Mouse (Mus musculus) limb, embryonic 12.5 days (tissue): Measurements from ENCODE around the gene Styxl1. TPM values are rescaled to one million over a fixed set of nuclear protein-coding genes. Genes with fewer than 3 reads are reported as not detected.
A peak's percentile ranks its signal among the peaks of the same experiment; 100 is the strongest.

Experiments used
- ATAC-seq: fragments of 200-750 bp; cut with Nextera tagmentation; 2 replicates; pipeline ENCODE4 v1.8.0; 2017; ENCODE audit warnings: low read depth, moderate TSS enrichment; ENCODE audit not compliant: insufficient number of reproducible peaks, insufficient read depth, low FRiP score, low TSS enrichment
- H3K27ac ChIP-seq: fragments of 300-500 bp; sonication (generic); 2 replicates; pipeline ENCODE4 v1.5.1; 2016; ENCODE audit warnings: mild to moderate bottlenecking, moderate library complexity
- H3K27me3 ChIP-seq: fragments of 300-500 bp; sonication (generic); 2 replicates; pipeline ENCODE4 v1.6.1; 2016; ENCODE audit warnings: mild to moderate bottlenecking, moderate library complexity
- H3K36me3 ChIP-seq: fragments of 300-500 bp; sonication (generic); 2 replicates; pipeline ENCODE4 v1.6.1; 2016; ENCODE audit warnings: mild to moderate bottlenecking, moderate library complexity
- H3K4me1 ChIP-seq: fragments of 300-500 bp; sonication (generic); replicated peaks from 2 replicates; pipeline ENCODE4 v1.6.1; 2016
- H3K4me2 ChIP-seq: fragments of 300-500 bp; sonication (generic); 2 replicates; pipeline ENCODE4 v1.6.1; 2016; ENCODE audit warnings: mild to moderate bottlenecking, moderate library complexity
- H3K4me3 ChIP-seq: fragments of 300-500 bp; sonication (generic); replicated peaks from 2 replicates; pipeline ENCODE4 v1.5.1; 2016; ENCODE audit warnings: mild to moderate bottlenecking
- H3K9ac ChIP-seq: fragments of 300-500 bp; sonication (generic); replicated peaks from 2 replicates; pipeline ENCODE4 v1.6.1; 2016; ENCODE audit warnings: mild to moderate bottlenecking, moderate library complexity
- H3K9me3 ChIP-seq: fragments of 300-500 bp; sonication (generic); 2 replicates; pipeline ENCODE4 v1.6.1; 2016; ENCODE audit warnings: mild to moderate bottlenecking, moderate library complexity
- WGBS: fragments of 180-500 bp; shearing (Covaris S2); methylation state at CpG from one replicate; pipeline ENCODE4 v1.1.7; 2016; 5-methylcytosine and 5-hydroxymethylcytosine counted together
- polyA plus RNA-seq: library from polyadenylated mRNA; unstranded; fragments of >200 nt; fragmentation: Nextera tagmentation; extraction: Ambion mirVana; gene quantifications from 2 replicates; pipeline ENCODE4 v1.2.1, GENCODE M21; 2016

Gene Styxl1
- polyA plus RNA-seq, 1 experiment from 2014 or later: not detected

DNA sequence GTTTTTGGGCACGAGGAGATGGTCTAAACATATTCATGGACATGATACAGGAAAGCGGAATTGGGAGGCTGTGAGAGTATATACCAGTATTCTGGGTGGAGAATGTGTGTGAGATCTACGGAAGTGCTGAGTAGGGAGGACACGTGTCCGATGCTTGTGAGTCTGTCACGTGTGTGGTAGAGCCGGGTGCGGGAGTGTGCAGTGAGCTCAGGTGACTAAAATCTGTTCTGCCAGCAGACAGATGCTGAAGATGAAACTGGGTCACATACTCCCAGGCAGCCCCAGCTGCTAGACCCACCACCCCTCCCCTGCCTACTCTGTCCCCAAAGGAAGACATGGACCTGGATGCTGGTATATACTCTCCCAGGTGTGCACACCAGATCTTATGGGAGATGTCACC lies 24.5 kb upstream of the Styxl1 start:
- H3K36me3 ChIP-seq: no peaks in the 10 kb centered on the region
- H3K4me1 ChIP-seq: peaks cover 20% of the 10 kb centered on the region
- H3K9ac ChIP-seq: no peak overlapping the region
- no peak for ATAC-seq
- no peak overlapping the region for H3K27ac ChIP-seq
- peaks cover 14% of the 10 kb centered on the region for H3K27me3 ChIP-seq
- H3K9me3 ChIP-seq: no peaks in the 10 kb centered on the region
- 90% methylated on average over 8 of the region's 8 CpGs for WGBS
- no peak overlapping the region for H3K4me3 ChIP-seq
- no peak overlapping the region for H3K4me2 ChIP-seq

DNA sequence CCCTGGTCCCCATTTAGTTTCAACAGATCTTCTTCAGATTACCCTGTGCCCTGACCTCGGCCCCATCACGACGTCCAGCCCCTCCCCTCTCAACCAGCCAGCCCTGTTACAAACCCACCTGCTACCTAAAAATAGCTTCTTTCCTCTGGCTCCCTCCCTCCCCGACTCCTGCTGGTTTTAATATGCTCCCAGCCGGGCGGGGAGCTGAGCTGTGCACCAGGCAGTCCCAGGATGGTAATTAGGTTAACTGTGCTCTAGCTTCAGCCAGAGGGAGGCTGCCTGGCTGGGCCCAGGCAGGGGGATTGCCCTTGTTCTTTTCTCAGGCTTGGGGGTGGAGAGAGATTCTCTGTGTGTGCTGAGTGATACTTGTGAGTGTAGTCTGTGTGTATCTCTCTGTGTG lies 22.7 kb upstream of the Styxl1 start:
- H3K4me2 ChIP-seq: 0 out of 2 replicates have a peak overlapping the region, but pooled peaks have one; percentile 4
- 3% methylated on average over 6 of the region's 6 CpGs for WGBS

DNA sequence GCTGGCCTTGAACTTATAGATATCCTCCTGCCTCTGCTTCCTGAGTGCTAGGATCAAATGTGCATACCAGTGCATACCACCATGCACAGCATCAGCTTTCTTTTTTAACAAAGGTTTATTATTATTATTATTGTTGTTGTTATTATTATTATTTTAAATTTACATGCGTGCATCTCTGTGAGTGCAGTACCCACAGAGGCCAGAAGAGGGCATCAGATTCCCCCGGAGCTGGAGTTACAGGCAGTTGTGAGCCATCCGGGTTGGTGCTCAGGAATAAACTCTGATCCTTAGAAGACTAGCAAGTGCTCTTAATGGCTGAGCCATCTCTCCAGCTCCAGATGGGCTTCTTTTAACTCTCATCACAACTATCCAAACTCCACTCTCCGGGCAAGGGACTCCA lies 21.6 kb upstream of the Styxl1 start:
- peaks cover 14% of the 10 kb centered on the region for H3K27me3 ChIP-seq
- H3K27ac ChIP-seq: no peak overlapping the region
- H3K9ac ChIP-seq: no peak overlapping the region
- no peak overlapping the region for H3K4me3 ChIP-seq
- ATAC-seq: no peak
- no peak overlapping the region for H3K4me2 ChIP-seq
- H3K4me1 ChIP-seq: peaks cover 18% of the 10 kb centered on the region
- H3K36me3 ChIP-seq: no peaks in the 10 kb centered on the region
- no peaks in the 10 kb centered on the region for H3K9me3 ChIP-seq
- WGBS: 39% methylated on average over 4 of the region's 4 CpGs

More for the DNA sequence above, 22.7 kb upstream of the Styxl1 start:
- ATAC-seq: peak; percentile 44; the same call in 1 of the 2 replicates
- Histone ChIP-seq H3K4me1 (peaks cover 16% of the 10 kb centered on the region), H3K4me3 (no peak overlapping the region), H3K9me3 (no peaks in the 10 kb centered on the region), H3K27me3 (peaks cover 14% of the 10 kb centered on the region), H3K36me3 (no peaks in the 10 kb centered on the region), H3K27ac (no peak overlapping the region), H3K9ac (no peak overlapping the region)

DNA sequence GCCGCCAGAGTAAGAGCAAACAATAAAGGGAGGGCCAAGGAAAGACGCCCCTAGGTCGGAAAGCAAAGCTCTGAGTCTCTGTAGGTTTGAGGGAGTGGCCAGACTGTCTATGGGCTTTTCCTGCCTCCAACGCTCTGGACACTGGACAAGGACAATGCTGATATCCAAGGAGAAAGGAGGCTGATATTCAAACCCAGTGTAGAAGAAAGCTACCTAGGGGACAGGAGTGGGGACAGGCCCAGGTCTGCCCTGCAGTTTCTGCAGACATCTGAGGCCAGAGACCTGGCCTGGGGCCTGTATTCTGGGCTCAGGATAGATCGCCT lies 16.6 kb upstream of the Styxl1 start:
- Histone ChIP-seq H3K27me3 (no peaks in the 10 kb centered on the region), H3K27ac (no peak overlapping the region), H3K9ac (no peak overlapping the region), H3K4me2 (peak overlapping the region; percentile 48), H3K4me3 (0 out of 2 replicates have a peak overlapping the region, but pooled peaks have one; percentile 28), H3K4me1 (0 out of 2 replicates have a peak, but pooled peaks cover 7% of the 10 kb centered on the region), H3K9me3 (no peaks in the 10 kb centered on the region), H3K36me3 (peaks cover 25% of the 10 kb centered on the region)
- 15% methylated on average over 5 of the region's 5 CpGs for WGBS
- ATAC-seq: no peak

DNA sequence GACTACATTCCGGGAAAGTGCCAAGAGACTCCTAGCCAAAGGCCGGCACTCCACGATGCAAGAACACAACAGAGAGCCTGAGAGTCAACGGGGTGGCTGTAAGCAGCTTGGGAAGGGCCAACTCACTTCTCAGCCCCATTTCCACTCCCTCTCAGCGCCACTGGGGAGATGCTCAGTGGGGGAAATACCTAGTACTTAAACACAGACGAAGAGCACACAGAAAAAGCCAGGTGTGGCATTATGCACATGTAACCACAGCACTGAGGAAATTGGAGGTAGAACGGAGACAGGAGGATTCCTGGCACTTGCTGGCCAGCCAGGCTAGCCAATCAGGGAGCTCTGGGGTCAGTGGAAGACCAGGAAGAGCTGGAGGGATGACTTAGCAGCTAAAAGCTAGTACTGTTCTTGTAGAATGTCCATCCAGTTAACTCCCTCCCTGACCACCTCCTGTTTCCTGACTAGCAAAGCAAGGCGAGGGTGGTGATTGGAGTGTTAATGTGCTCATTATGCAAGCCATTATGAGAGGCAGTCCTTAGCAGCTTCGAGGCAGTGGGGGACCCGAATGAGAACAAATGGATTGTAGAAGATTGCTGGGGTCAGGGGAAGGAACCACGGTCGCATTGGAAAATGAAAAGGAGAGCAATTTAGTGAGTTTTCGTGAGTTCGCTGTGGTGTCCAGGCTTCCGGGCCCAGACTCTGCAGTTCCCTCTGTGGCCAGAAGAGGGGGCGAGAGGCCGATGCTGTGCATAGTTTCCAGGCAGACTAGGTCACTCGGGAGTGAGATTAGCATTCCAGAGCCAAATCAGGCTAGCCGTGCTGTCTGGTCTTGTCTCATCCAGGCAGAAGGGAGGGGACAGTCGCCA lies 16.0 kb upstream of the Styxl1 start:
- Histone ChIP-seq H3K27ac (no peak overlapping the region), H3K9ac (peak overlapping the region; percentile 47), H3K9me3 (no peaks in the 10 kb centered on the region), H3K4me1 (0 out of 2 replicates have a peak, but pooled peaks cover 7% of the 10 kb centered on the region), H3K4me2 (peak overlapping the region; percentile 48), H3K27me3 (no peaks in the 10 kb centered on the region), H3K4me3 (peak overlapping the region; percentile 28), H3K36me3 (peaks cover 31% of the 10 kb centered on the region)
- ATAC-seq: 0 out of 2 replicates have a peak, but pooled peaks have one; percentile 17
- 10% methylated on average over 20 of the region's 20 CpGs for WGBS

DNA sequence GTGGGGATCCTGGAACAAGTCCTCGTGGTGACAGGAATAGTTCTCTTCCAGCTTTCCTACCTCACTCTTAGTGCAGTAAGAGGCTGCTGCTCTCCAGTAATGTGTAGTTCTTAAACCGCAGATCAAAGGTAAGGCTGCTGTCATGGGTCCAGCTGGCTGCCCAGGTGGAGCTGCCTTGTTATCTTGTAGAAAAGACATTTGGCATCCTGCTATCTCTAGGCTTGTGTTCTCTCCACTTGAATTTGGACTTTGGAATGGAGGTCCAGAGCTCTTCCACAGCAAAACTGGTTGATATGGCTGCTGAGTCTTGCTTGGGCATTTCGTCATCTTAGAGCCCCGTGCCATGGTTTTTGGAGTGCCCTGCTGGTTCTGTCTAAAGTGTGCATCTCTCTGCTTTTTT lies 4.7 kb upstream of the Styxl1 start:
- H3K27ac ChIP-seq: no peak overlapping the region

DNA sequence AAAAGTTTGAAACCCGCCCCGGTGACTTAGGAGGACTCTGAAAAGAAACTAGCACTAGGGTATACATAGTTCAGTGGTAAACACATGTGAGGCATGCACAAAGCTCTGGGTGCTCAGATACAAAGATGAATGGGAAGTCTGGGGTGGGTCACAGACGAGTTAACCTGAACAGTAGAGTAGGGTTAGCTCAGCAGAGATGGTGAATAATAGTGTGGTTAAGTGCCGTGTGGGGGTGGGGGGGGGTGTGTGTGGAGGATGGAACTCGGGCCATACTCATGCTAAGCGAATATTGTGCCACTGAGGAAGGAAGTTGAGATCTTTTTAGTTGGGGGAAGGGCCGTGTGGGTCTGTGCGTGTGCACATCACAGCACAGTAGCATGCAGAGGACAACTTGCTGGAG lies 2.1 kb upstream of the Styxl1 start:
- Histone ChIP-seq H3K4me1 (peaks cover 15% of the 10 kb centered on the region), H3K4me3 (no peak overlapping the region), H3K27me3 (peaks cover 2% of the 10 kb centered on the region; the same call in 1 of the 2 replicates), H3K9ac (no peak overlapping the region), H3K27ac (no peak overlapping the region), H3K36me3 (peaks cover 44% of the 10 kb centered on the region), H3K9me3 (no peaks in the 10 kb centered on the region), H3K4me2 (no peak overlapping the region)
- ATAC-seq: no peak
- WGBS: 93% methylated on average over 8 of the region's 8 CpGs

More for the DNA sequence above, 4.7 kb upstream of the Styxl1 start:
- no peaks in the 10 kb centered on the region for H3K9me3 ChIP-seq
- no peak for ATAC-seq
- no peaks in the 10 kb centered on the region for H3K27me3 ChIP-seq
- WGBS: 88% methylated on average over 4 of the region's 4 CpGs
- H3K9ac ChIP-seq: no peak overlapping the region
- H3K4me2 ChIP-seq: no peak overlapping the region
- H3K4me1 ChIP-seq: peaks cover 10% of the 10 kb centered on the region
- H3K36me3 ChIP-seq: peaks cover 69% of the 10 kb centered on the region
- no peak overlapping the region for H3K4me3 ChIP-seq

DNA sequence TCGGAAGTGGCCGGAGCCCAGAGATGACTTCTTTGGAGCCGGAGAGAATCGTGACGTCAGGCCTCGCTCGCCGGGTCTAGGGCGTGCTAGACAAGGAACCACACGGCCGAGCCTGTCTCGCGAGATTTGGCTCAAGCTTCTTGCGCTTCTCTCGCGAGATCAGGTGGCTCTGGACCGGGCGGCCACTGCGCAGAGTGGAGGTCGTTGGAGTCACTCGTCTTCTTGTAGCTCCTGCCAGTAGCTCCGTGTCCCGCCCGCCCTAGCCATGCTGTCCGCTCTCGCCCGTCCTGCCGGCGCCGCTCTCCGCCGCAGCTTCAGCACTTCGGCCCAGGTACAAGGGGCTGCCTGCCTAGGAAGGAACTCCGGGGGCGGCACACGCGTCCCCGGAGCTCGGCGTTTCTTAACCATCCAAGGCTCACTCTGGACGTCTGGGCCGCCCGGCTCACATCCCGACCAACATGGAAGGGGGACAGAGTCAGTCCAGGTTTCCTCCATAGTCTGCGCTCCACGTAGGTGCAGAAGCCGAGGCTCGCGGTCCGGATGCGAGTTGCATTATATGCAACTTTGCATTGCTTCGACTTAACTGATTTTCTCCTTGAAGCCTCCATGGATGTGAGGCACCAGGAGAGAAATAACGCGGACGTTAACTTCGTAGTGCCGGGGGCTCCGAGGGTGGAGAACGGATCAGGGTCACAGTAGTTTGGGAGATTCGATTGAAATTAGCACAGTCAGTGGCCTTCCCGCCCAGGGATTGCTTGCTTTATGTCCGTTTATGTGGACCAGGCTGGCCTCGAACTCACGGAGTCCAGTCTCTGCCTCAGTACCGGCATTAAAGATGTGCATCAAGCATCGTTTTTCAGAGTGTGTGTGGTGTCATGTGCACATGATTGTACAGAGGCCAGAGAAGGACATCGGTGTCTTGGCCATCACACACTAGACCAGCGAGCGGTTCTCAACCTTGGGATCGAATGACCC lies 573 bp upstream of the Styxl1 start, which contains the start of gene Mdh2:
Mdh2 (plus strand) TSS at position 10 of the 975 bp plus-strand sequence.
- Histone ChIP-seq H3K4me1 (peaks cover 15% of the 10 kb centered on the region), H3K27ac (peak within 1 kb of the TSS; percentile 95), H3K9me3 (no peaks in the 10 kb centered on the region), H3K27me3 (peaks cover 2% of the 10 kb centered on the region; the same call in 1 of the 2 replicates), H3K4me2 (peak within 1 kb of the TSS; percentile 87), H3K9ac (peak within 1 kb of the TSS; percentile 92), H3K36me3 (peaks cover 28% of the 10 kb centered on the region), H3K4me3 (peak within 1 kb of the TSS; percentile 84)
- 1% methylated on average over 70 of the region's 70 CpGs for WGBS
- peak; percentile 96 for ATAC-seq

DNA sequence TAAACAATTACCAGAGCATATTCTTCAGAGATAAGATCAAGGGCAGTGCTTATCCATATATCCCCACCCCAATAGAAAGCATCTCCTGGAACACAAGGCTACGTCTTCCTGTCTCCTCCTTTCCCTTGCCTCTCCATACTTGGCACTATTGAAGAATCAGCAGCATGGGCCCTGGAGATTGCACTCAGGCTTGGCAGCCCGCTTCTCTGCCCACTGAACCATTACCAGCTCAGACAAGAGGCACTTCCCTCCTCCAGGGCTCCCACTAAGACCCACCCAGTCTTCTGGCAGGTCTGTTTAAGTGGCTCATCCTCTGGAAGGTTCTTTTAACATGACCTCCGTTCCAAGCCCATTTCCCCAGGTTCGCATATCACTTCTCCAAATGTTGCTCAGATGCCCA lies 1.6 kb downstream of the Styxl1 start:
- Histone ChIP-seq H3K27me3 (peaks cover 6% of the 10 kb centered on the region; the same call in 1 of the 2 replicates), H3K36me3 (peaks cover 6% of the 10 kb centered on the region), H3K4me2 (no peak overlapping the region), H3K9ac (no peak overlapping the region), H3K27ac (no peak overlapping the region), H3K4me1 (peaks cover 15% of the 10 kb centered on the region), H3K4me3 (no peak overlapping the region), H3K9me3 (no peaks in the 10 kb centered on the region)
- 88% methylated on average over 4 of the region's 4 CpGs for WGBS
- ATAC-seq: no peak

DNA sequence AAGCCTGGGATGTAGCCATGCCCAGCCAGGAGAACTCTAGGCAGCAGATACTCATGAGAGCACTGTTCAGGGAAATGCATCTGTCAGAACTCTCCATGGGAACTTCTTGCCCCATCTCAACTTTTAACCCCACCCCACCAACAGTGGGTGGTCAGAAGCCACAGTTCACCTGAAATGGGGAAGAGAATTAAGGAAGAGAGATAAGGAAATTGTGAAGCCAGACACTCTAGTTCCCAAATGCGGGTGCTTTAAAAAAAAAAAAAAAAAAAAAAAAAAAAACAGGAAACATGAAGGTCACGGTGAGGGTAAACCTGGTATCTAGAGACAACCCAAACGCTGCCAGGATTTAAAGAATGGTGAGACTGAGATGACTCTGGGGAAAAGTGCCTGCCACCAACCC lies 5.7 kb downstream of the Styxl1 start:
- WGBS: 72% methylated on average over 3 of the region's 3 CpGs
- H3K9me3 ChIP-seq: no peaks in the 10 kb centered on the region
- no peak overlapping the region for H3K27ac ChIP-seq
- H3K27me3 ChIP-seq: peaks cover 11% of the 10 kb centered on the region; the same call in 1 of the 2 replicates
- H3K4me2 ChIP-seq: no peak overlapping the region
- no peak for ATAC-seq
- H3K4me3 ChIP-seq: no peak overlapping the region
- H3K9ac ChIP-seq: no peak overlapping the region
- peaks cover 3% of the 10 kb centered on the region for H3K4me1 ChIP-seq
- H3K36me3 ChIP-seq: no peaks in the 10 kb centered on the region

DNA sequence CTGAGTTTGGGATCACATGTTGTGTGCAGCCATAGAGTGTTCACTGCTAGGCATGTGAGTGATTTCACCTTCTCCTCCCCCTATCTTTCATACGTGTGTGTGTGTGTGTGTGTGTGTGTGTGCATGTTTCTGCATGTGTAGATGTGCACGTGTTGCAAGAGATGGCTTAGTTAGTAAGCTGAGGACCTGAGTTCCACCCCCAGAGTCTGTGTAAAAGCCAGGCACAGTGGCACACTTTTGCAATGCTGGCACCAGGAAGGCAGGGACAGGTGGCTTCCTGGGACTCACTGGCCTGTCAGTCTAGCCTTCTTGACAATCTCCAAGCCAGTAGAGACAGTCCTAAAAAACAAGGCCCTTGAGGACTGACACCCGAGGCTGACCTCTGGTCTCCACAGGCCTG lies 13.2 kb downstream of the Styxl1 start:
- Histone ChIP-seq H3K4me3 (no peak overlapping the region), H3K27me3 (peaks cover 8% of the 10 kb centered on the region), H3K9me3 (no peaks in the 10 kb centered on the region), H3K4me1 (no peaks in the 10 kb centered on the region), H3K36me3 (no peaks in the 10 kb centered on the region), H3K9ac (no peak overlapping the region), H3K4me2 (no peak overlapping the region), H3K27ac (no peak overlapping the region)
- WGBS: 68% methylated on average over 3 of the region's 3 CpGs
- no peak for ATAC-seq
